Mouse (Mus musculus) hindbrain, embryonic 12.5 days (tissue): Measurements from ENCODE around the gene Pla2g4a. TPM values are rescaled to one million over a fixed set of nuclear protein-coding genes. Genes with fewer than 3 reads are reported as not detected.

ENCODE experiments used
- ATAC-seq: fragments of 200-750 bp; cut with Nextera tagmentation; 2 replicates; pipeline ENCODE4 v1.8.0; 2017; ENCODE audit warnings: moderate TSS enrichment; ENCODE audit not compliant: low FRiP score
- H3K27ac ChIP-seq: fragments of 300-500 bp; sonication (generic); 2 replicates; pipeline ENCODE4 v1.5.1; 2016; ENCODE audit warnings: mild to moderate bottlenecking
- H3K27me3 ChIP-seq: fragments of 300-500 bp; sonication (generic); 2 replicates; pipeline ENCODE4 v1.6.1; 2016; ENCODE audit warnings: mild to moderate bottlenecking
- H3K36me3 ChIP-seq: fragments of 300-500 bp; sonication (generic); 2 replicates; pipeline ENCODE4 v1.6.1; 2016; ENCODE audit warnings: mild to moderate bottlenecking
- H3K4me1 ChIP-seq: fragments of 300-500 bp; sonication (generic); 2 replicates; pipeline ENCODE4 v1.6.1; 2016
- H3K4me2 ChIP-seq: fragments of 300-500 bp; sonication (generic); replicated peaks from 2 replicates; pipeline ENCODE4 v1.6.1; 2016; ENCODE audit warnings: mild to moderate bottlenecking
- H3K4me3 ChIP-seq: fragments of 300-500 bp; sonication (generic); 2 replicates; pipeline ENCODE4 v1.5.1; 2016; ENCODE audit warnings: mild to moderate bottlenecking
- H3K9ac ChIP-seq: fragments of 300-500 bp; sonication (generic); 2 replicates; pipeline ENCODE4 v1.6.1; 2016; ENCODE audit warnings: mild to moderate bottlenecking, moderate library complexity
- H3K9me3 ChIP-seq: fragments of 300-500 bp; sonication (generic); replicated peaks from 2 replicates; pipeline ENCODE4 v1.6.1; 2016; ENCODE audit warnings: mild to moderate bottlenecking
- WGBS: fragments of 180-500 bp; shearing (Covaris S2); methylation state at CpG from one replicate; pipeline ENCODE4 v1.1.7; 2016; 5-methylcytosine and 5-hydroxymethylcytosine counted together
- polyA plus RNA-seq: library from polyadenylated mRNA; unstranded; fragments of >200 nt; fragmentation: Nextera tagmentation; extraction: Ambion mirVana; gene quantifications from 2 replicates; pipeline ENCODE4 v1.2.1, GENCODE M21; 2016

Gene Pla2g4a
- polyA plus RNA-seq, 1 experiment from 2014 or later = 5.7 TPM

GRCm38 (mm10) chr1:149836496-149836895 lies 124.6 kb downstream of the Pla2g4a start:
- Histone ChIP-seq H3K36me3 (no peaks in the 10 kb centered on the region), H3K4me3 (no peak overlapping the region), H3K4me1 (no peaks in the 10 kb centered on the region), H3K9ac (no peak overlapping the region), H3K27me3 (no peaks in the 10 kb centered on the region), H3K4me2 (no peak overlapping the region), H3K9me3 (no peaks in the 10 kb centered on the region), H3K27ac (no peak overlapping the region)
- ATAC-seq = no peak
- 86% methylated on average over 3 of the region's 3 CpGs for WGBS

- Histone ChIP-seq H3K27ac (no peak overlapping the region), H3K4me2 (no peak overlapping the region), H3K4me3 (no peak overlapping the region), H3K27me3 (no peaks in the 10 kb centered on the region), H3K9me3 (no peaks in the 10 kb centered on the region), H3K4me1 (no peaks in the 10 kb centered on the region), H3K9ac (no peak overlapping the region), H3K36me3 (no peaks in the 10 kb centered on the region)
- 85% methylated on average over 2 of the region's 2 CpGs for WGBS
- no peak for ATAC-seq
Measured at GRCm38 (mm10) chr1:149833876-149834275, 127.2 kb downstream of the Pla2g4a start.

GRCm38 (mm10) chr1:149832952-149833351 lies 128.1 kb downstream of the Pla2g4a start:
- peak; percentile 78 for ATAC-seq
- 25% methylated on average over 2 of the region's 2 CpGs for WGBS

GRCm38 (mm10) chr1:149832514-149832913 lies 128.6 kb downstream of the Pla2g4a start:
- 67% methylated on average over 1 of the region's 1 CpGs for WGBS
- Histone ChIP-seq H3K9me3 (no peaks in the 10 kb centered on the region), H3K36me3 (no peaks in the 10 kb centered on the region), H3K4me2 (no peak overlapping the region), H3K4me3 (no peak overlapping the region), H3K27ac (no peak overlapping the region), H3K9ac (no peak overlapping the region), H3K27me3 (no peaks in the 10 kb centered on the region), H3K4me1 (no peaks in the 10 kb centered on the region)
- no peak for ATAC-seq

More at GRCm38 (mm10) chr1:149832952-149833351, 128.1 kb downstream of the Pla2g4a start:
- no peaks in the 10 kb centered on the region for H3K27me3 ChIP-seq
- no peak overlapping the region for H3K4me3 ChIP-seq
- no peaks in the 10 kb centered on the region for H3K4me1 ChIP-seq
- no peak overlapping the region for H3K9ac ChIP-seq
- H3K36me3 ChIP-seq = no peaks in the 10 kb centered on the region
- no peak overlapping the region for H3K27ac ChIP-seq
- H3K4me2 ChIP-seq = no peak overlapping the region
- no peaks in the 10 kb centered on the region for H3K9me3 ChIP-seq

DNA sequence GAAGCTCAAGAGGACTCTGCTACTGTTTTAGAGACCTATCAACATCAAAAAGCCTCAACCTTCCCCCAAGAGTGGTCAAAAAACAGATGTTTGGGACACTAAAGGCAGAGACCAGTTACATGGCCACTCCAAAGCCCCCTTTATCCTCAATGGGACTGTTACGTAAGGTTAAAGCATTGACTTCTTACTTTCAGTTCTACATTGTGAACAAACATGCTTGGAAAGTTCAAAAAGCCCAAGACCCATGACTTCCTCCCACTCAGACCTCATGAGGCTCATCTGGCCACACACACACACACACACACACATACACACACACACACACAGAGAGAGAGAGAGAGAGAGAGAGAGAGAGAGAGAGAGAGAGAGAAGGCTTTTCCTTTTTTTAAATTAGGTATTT lies 130.0 kb downstream of the Pla2g4a start:
- no peak overlapping the region for H3K4me2 ChIP-seq
- H3K9ac ChIP-seq = no peak overlapping the region
- no peaks in the 10 kb centered on the region for H3K36me3 ChIP-seq
- 94% methylated on average over 1 of the region's 1 CpGs for WGBS
- no peaks in the 10 kb centered on the region for H3K4me1 ChIP-seq
- H3K4me3 ChIP-seq = no peak overlapping the region
- H3K27ac ChIP-seq = no peak overlapping the region
- ATAC-seq = no peak
- no peaks in the 10 kb centered on the region for H3K27me3 ChIP-seq
- no peaks in the 10 kb centered on the region for H3K9me3 ChIP-seq

DNA sequence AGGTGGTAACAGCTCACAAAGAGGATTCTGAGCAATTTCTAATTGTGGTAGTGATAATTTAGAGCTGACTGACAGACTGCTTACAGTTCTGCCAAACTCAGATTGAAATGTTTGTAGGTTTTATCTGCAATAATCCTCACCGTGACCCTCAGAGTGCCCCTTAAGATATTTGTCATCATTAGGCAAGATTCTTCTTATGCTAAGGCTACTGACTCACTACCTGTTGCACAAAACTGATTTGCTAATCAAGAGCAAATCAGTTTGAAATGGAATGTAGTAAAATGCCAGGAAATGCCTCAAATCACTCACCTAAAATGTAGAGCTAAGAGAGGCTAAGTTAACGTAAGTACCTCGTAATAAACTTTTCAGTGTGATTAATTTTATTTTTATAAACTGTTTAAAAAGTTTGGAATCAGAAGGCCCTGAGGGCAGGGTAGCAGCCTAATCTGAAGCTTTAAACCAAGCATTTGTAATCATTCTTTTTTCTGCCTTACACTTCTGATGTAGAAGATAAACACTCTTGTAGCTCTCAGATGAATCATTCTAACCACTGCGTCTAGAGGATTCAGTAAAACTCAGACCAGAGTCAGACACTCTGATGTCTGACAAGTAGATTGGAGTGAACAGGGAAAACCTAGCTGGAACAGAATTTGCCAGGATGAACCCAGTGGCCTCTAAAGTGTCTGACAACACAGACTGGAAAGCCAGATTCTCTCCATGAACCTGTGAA lies 147.3 kb downstream of the Pla2g4a start:
- no peak overlapping the region for H3K4me3 ChIP-seq
- no peak overlapping the region for H3K27ac ChIP-seq
- H3K4me1 ChIP-seq = no peaks in the 10 kb centered on the region
- H3K9me3 ChIP-seq = no peaks in the 10 kb centered on the region
- WGBS = 92% methylated on average over 4 of the region's 4 CpGs
- no peak overlapping the region for H3K9ac ChIP-seq
- no peak for ATAC-seq
- H3K4me2 ChIP-seq = no peak overlapping the region
- no peaks in the 10 kb centered on the region for H3K36me3 ChIP-seq
- no peaks in the 10 kb centered on the region for H3K27me3 ChIP-seq

GRCm38 (mm10) chr1:149809527-149809926 lies 151.6 kb downstream of the Pla2g4a start:
- no peak overlapping the region for H3K4me3 ChIP-seq
- H3K36me3 ChIP-seq = no peaks in the 10 kb centered on the region
- no peak overlapping the region for H3K4me2 ChIP-seq
- no peak for ATAC-seq
- 88% methylated on average over 1 of the region's 1 CpGs for WGBS
- no peak overlapping the region for H3K9ac ChIP-seq
- H3K27ac ChIP-seq = no peak overlapping the region
- H3K27me3 ChIP-seq = no peaks in the 10 kb centered on the region
- H3K4me1 ChIP-seq = no peaks in the 10 kb centered on the region
- H3K9me3 ChIP-seq = no peaks in the 10 kb centered on the region

Other genes starting within 250 kb of the Pla2g4a start
- gene Ptgs2, start 138.7 kb upstream of the Pla2g4a start, polyA plus RNA-seq = 0.18 and 0.26 TPM in 2 replicates